Mouse (Mus musculus) heart, embryonic 11.5 days (tissue): ENCODE measurements at regions not wholly inside any gene's neighbourhood (a gene's known extent, or its start where the extent isn't known, plus 50 kb on each side); places are given as distances from the start of the nearest gene placed in this dataset.
"Not testable (repeated sequence)": the region's sequence is repeated elsewhere in the genome, so short reads cannot be mapped to it uniquely, and the experiment has no call there.

Source experiments
- ATAC-seq: fragments of 200-750 bp; cut with Nextera tagmentation; replicated peaks from 2 replicates; pipeline ENCODE4 v1.8.0; 2017; ENCODE audit warnings: moderate library complexity; ENCODE audit not compliant: insufficient number of reproducible peaks, low FRiP score, low TSS enrichment
- H3K27ac ChIP-seq: fragments of 300-500 bp; sonication (generic); 2 replicates; pipeline ENCODE4 v1.5.1; 2014; ENCODE audit warnings: mild to moderate bottlenecking, low read depth, low read length
- H3K27me3 ChIP-seq: fragments of 300-500 bp; sonication (generic); 2 replicates; pipeline ENCODE4 v1.6.1; 2014; ENCODE audit warnings: mild to moderate bottlenecking, low read length, mixed read lengths; ENCODE audit not compliant: control insufficient read depth, insufficient read depth
- H3K36me3 ChIP-seq: fragments of 300-500 bp; sonication (generic); 2 replicates; pipeline ENCODE4 v1.6.1; 2014; ENCODE audit warnings: mild to moderate bottlenecking, low read length, moderate library complexity, mixed read lengths; ENCODE audit not compliant: control insufficient read depth, insufficient read depth
- H3K4me1 ChIP-seq: fragments of 300-500 bp; sonication (generic); 2 replicates; pipeline ENCODE4 v1.6.1; 2014; ENCODE audit warnings: low read length; ENCODE audit not compliant: control insufficient read depth, insufficient read depth
- H3K4me2 ChIP-seq: fragments of 300-500 bp; sonication (generic); 2 replicates; pipeline ENCODE4 v1.6.1; 2014; ENCODE audit warnings: mild to moderate bottlenecking, moderate library complexity
- H3K4me3 ChIP-seq: fragments of 300-500 bp; sonication (generic); 2 replicates; pipeline ENCODE4 v1.5.1; 2014; ENCODE audit warnings: low read depth, low read length
- H3K9ac ChIP-seq: fragments of 300-500 bp; sonication (generic); 2 replicates; pipeline ENCODE4 v1.6.1; 2014; ENCODE audit warnings: mild to moderate bottlenecking, low read depth, low read length, moderate library complexity
- H3K9me3 ChIP-seq: fragments of 300-500 bp; sonication (generic); replicated peaks from 2 replicates; pipeline ENCODE4 v1.6.1; 2016; ENCODE audit warnings: low read length; ENCODE audit not compliant: control insufficient read depth
- WGBS: fragments of 180-500 bp; shearing (Covaris S2); extraction: QIAGEN DNeasy Blood & Tissue Kit; methylation state at CpG from one replicate; pipeline ENCODE4 v1.1.7; 2014; ENCODE audit not compliant: insufficient replicate concordance; 5-methylcytosine and 5-hydroxymethylcytosine counted together

- not testable (repeated sequence) for H3K4me2 ChIP-seq, H3K4me1 ChIP-seq, H3K4me3 ChIP-seq, H3K9ac ChIP-seq, H3K27ac ChIP-seq, H3K27me3 ChIP-seq, H3K9me3 ChIP-seq, H3K36me3 ChIP-seq, ATAC-seq
- 63% methylated on average over 2 of the region's 2 CpGs for whole genome bisulfite sequencing
These were observed 511.0 kb downstream of the Dad1 start for GRCm38 (mm10) chr14:53742864-53743263.

GRCm38 (mm10) chr14:53741246-53741645, 512.7 kb downstream of the Dad1 start:
- H3K9me3 ChIP-seq, H3K4me3 ChIP-seq, H3K4me1 ChIP-seq, H3K9ac ChIP-seq, H3K36me3 ChIP-seq, H3K4me2 ChIP-seq, H3K27me3 ChIP-seq, ATAC-seq, H3K27ac ChIP-seq: not testable (repeated sequence)
- 30% methylated on average over 4 of the region's 4 CpGs for WGBS

GRCm38 (mm10) chr14:53737962-53738361, 515.9 kb downstream of the Dad1 start:
- not testable (repeated sequence) for H3K27ac ChIP-seq, H3K9me3 ChIP-seq, H3K27me3 ChIP-seq, H3K4me3 ChIP-seq, H3K36me3 ChIP-seq, ATAC-seq, H3K4me2 ChIP-seq, H3K4me1 ChIP-seq, H3K9ac ChIP-seq
- 39% methylated on average over 4 of the region's 4 CpGs for WGBS

GRCm38 (mm10) chr14:53736274-53736673, 517.6 kb downstream of the Dad1 start:
- not testable (repeated sequence) for H3K9ac ChIP-seq

GRCm38 (mm10) chr14:53731600-53731999, 522.3 kb downstream of the Dad1 start:
- no CpG with 5 or more reads among the region's 4 CpGs for WGBS
- H3K27ac ChIP-seq, H3K4me1 ChIP-seq, H3K27me3 ChIP-seq, H3K4me2 ChIP-seq, H3K9me3 ChIP-seq, H3K9ac ChIP-seq, H3K36me3 ChIP-seq, H3K4me3 ChIP-seq, ATAC-seq: not testable (repeated sequence)

More at GRCm38 (mm10) chr14:53736274-53736673, 517.6 kb downstream of the Dad1 start:
- not testable (repeated sequence) for H3K27ac ChIP-seq, H3K9me3 ChIP-seq, H3K4me1 ChIP-seq, H3K4me2 ChIP-seq, H3K36me3 ChIP-seq, ATAC-seq, H3K4me3 ChIP-seq, H3K27me3 ChIP-seq
- 55% methylated on average over 4 of the region's 4 CpGs for WGBS

- WGBS: 90% methylated on average over 1 of the region's 7 CpGs
- not testable (repeated sequence) for H3K4me2 ChIP-seq, H3K4me3 ChIP-seq, H3K9me3 ChIP-seq, H3K27me3 ChIP-seq, H3K4me1 ChIP-seq, H3K36me3 ChIP-seq, ATAC-seq, H3K9ac ChIP-seq, H3K27ac ChIP-seq
These were observed 524.0 kb downstream of the Dad1 start for GRCm38 (mm10) chr14:53729877-53730276.

GRCm38 (mm10) chr14:53729149-53729548, 524.8 kb downstream of the Dad1 start:
- H3K27me3 ChIP-seq, H3K36me3 ChIP-seq, H3K4me1 ChIP-seq, ATAC-seq, H3K4me2 ChIP-seq, H3K27ac ChIP-seq, H3K9ac ChIP-seq, H3K9me3 ChIP-seq, H3K4me3 ChIP-seq: not testable (repeated sequence)
- WGBS: no CpG with 5 or more reads among the region's 1 CpGs

- not testable (repeated sequence) for H3K27me3 ChIP-seq, H3K9ac ChIP-seq, H3K4me2 ChIP-seq, H3K4me1 ChIP-seq, H3K36me3 ChIP-seq, H3K27ac ChIP-seq, H3K9me3 ChIP-seq, H3K4me3 ChIP-seq, ATAC-seq
- WGBS: 62% methylated on average over 2 of the region's 4 CpGs
These were observed 527.0 kb downstream of the Dad1 start for GRCm38 (mm10) chr14:53726914-53727313.

- not testable (repeated sequence) for H3K9me3 ChIP-seq, H3K27me3 ChIP-seq, H3K4me1 ChIP-seq, H3K36me3 ChIP-seq, ATAC-seq, H3K9ac ChIP-seq, H3K27ac ChIP-seq, H3K4me2 ChIP-seq, H3K4me3 ChIP-seq
These were observed 530.3 kb downstream of the Dad1 start for GRCm38 (mm10) chr14:53723611-53724010.
